Mouse (Mus musculus) olfactory bulb, adult 2 months (tissue): ENCODE data around the gene Il10.

ENCODE experiments used
- CTCF ChIP-seq: fragments of 200-500 bp; IDR thresholded peaks from 2 replicates; pipeline ENCODE4 v1.5.1; 2012; ENCODE audit warnings: low read depth, mild to moderate bottlenecking, low read length, moderate library complexity; ENCODE audit not compliant: insufficient read depth
- POLR2A ChIP-seq: fragments of 200-500 bp; IDR thresholded peaks from 2 replicates; pipeline ENCODE4 v1.6.1; 2012; ENCODE audit warnings: mild to moderate bottlenecking, low read depth, low read length, moderate library complexity; ENCODE audit not compliant: insufficient read depth

- no peak for TF ChIP-seq CTCF
- TF ChIP-seq POLR2A = no peak
Observed at GRCm38 (mm10) chr1:131064202-131064601, 44.6 kb downstream of the Il10 start.
